Mouse (Mus musculus): ENCODE data around the gene Creb3l2. TPM values are rescaled to one million over a fixed set of nuclear protein-coding genes. Genes with fewer than 3 reads are reported as not detected.

Creb3l2 gene
- total RNA-seq, 2 experiments from 2014 or later: 23.2 to 24.1 TPM

Other genes with a start within 250 kb of the Creb3l2 start
- gene Dgki, start 142.0 kb downstream of the Creb3l2 start, total RNA-seq (2021): under 1 TPM; 0.17 to 0.64 TPM
- gene Akr1d1, start 88.0 kb upstream of the Creb3l2 start, total RNA-seq (2021): not detected